Mouse (Mus musculus) embryonic facial prominence, embryonic 15.5 days (tissue): ENCODE data around the gene Tpst1. TPM values are rescaled to one million over a fixed set of nuclear protein-coding genes. Genes with fewer than 3 reads are reported as not detected.
A peak's percentile ranks its signal among the peaks of the same experiment; 100 is the strongest.

Experiments
- ATAC-seq: fragments of 200-750 bp; cut with Nextera tagmentation; 2 replicates; pipeline ENCODE4 v1.8.0; 2017; ENCODE audit warnings: low read depth, moderate TSS enrichment; ENCODE audit not compliant: insufficient number of reproducible peaks, low FRiP score, low TSS enrichment
- H3K27ac ChIP-seq: fragments of 300-500 bp; sonication (generic); replicated peaks from 2 replicates; pipeline ENCODE4 v1.5.1; 2015; ENCODE audit warnings: mild to moderate bottlenecking, inconsistent platforms
- H3K27me3 ChIP-seq: fragments of 300-500 bp; sonication (generic); 2 replicates; pipeline ENCODE4 v1.6.1; 2015; ENCODE audit warnings: inconsistent platforms
- H3K36me3 ChIP-seq: fragments of 300-500 bp; sonication (generic); 2 replicates; pipeline ENCODE4 v1.6.1; 2015; ENCODE audit warnings: mild to moderate bottlenecking, inconsistent platforms
- H3K4me1 ChIP-seq: fragments of 300-500 bp; sonication (generic); 2 replicates; pipeline ENCODE4 v1.6.1; 2015; ENCODE audit warnings: inconsistent platforms
- H3K4me2 ChIP-seq: fragments of 300-500 bp; sonication (generic); replicated peaks from 2 replicates; pipeline ENCODE4 v1.6.1; 2015; ENCODE audit warnings: mild to moderate bottlenecking, inconsistent platforms
- H3K4me3 ChIP-seq: fragments of 300-500 bp; sonication (generic); replicated peaks from 2 replicates; pipeline ENCODE4 v1.5.1; 2015; ENCODE audit warnings: mild to moderate bottlenecking, inconsistent platforms
- H3K9ac ChIP-seq: fragments of 300-500 bp; sonication (generic); 2 replicates; pipeline ENCODE4 v1.6.1; 2015; ENCODE audit warnings: inconsistent platforms
- H3K9me3 ChIP-seq: fragments of 300-500 bp; sonication (generic); replicated peaks from 2 replicates; pipeline ENCODE4 v1.6.1; 2016; ENCODE audit warnings: inconsistent platforms
- WGBS: fragments of 180-500 bp; shearing (Covaris S2); methylation state at CpG from one replicate; pipeline ENCODE4 v1.1.7; 2015; 5-methylcytosine and 5-hydroxymethylcytosine counted together
- polyA plus RNA-seq: library from polyadenylated mRNA; unstranded; fragments of >200 nt; fragmentation: Nextera tagmentation; extraction: Ambion mirVana; gene quantifications from 2 replicates; pipeline ENCODE4 v1.2.1, GENCODE M21; 2015

Gene Tpst1
- polyA plus RNA-seq, 1 experiment from 2014 or later: 99.2 TPM

DNA sequence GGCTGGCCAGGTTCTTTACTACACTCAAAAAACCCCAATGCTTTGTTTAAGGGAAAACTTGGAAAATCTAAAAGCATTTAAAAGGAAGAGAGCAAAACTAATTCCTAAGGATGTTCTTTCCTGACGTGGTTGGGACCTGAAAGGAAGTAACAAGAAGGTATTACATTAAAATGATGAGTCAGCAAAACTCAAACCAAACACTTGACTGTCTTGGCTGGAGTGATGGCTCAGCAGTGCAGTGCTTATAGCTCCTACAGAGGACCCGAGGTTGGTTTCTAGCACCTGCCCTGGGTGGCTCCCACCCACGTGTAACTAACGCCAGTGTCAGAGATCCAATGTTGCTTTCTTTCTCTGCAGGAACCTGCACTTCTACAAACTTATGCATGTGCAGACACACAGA lies 31.9 kb upstream of the Tpst1 start:
- no peak overlapping the region for H3K4me2 ChIP-seq
- no peak for ATAC-seq
- no peaks in the 10 kb centered on the region for H3K4me1 ChIP-seq
- no peak overlapping the region for H3K4me3 ChIP-seq
- H3K9ac ChIP-seq: no peak overlapping the region
- no peaks in the 10 kb centered on the region for H3K9me3 ChIP-seq
- no peak overlapping the region for H3K27ac ChIP-seq
- H3K36me3 ChIP-seq: peaks cover 55% of the 10 kb centered on the region
- no peaks in the 10 kb centered on the region for H3K27me3 ChIP-seq
- 81% methylated on average over 4 of the region's 4 CpGs for WGBS

DNA sequence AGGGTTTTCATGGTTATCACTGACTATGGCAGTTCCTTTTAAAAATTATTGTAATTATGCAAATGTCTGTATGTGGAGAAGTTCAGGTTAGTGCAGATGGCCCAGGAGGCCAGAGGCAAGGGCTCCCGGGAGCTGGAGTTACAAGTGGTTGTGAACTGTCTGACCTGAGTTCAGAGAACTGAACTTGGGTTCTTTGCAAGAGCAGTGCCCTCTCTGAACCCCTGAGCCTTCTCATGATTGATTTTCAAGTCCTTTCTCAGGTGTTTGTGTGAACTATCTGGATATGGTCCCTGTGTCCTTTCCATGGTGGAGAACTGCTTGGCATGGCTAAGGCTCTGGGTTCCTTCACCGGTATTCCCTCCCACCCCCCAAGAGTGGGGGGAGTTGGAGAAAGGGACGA lies 29.4 kb upstream of the Tpst1 start:
- Histone ChIP-seq H3K36me3 (peaks cover 60% of the 10 kb centered on the region), H3K27ac (no peak overlapping the region), H3K9ac (no peak overlapping the region), H3K27me3 (no peaks in the 10 kb centered on the region), H3K4me1 (peaks cover 1% of the 10 kb centered on the region; the same call in 1 of the 2 replicates), H3K4me2 (no peak overlapping the region), H3K9me3 (no peaks in the 10 kb centered on the region), H3K4me3 (no peak overlapping the region)
- 78% methylated on average over 3 of the region's 3 CpGs for WGBS
- no peak for ATAC-seq

GRCm38 (mm10) chr5:130044201-130044695 lies 28.9 kb upstream of the Tpst1 start:
- 68% methylated on average over 7 of the region's 7 CpGs for WGBS
- no peaks in the 10 kb centered on the region for H3K27me3 ChIP-seq
- no peak overlapping the region for H3K9ac ChIP-seq
- no peak for ATAC-seq
- peaks cover 6% of the 10 kb centered on the region for H3K4me1 ChIP-seq
- H3K9me3 ChIP-seq: no peaks in the 10 kb centered on the region
- no peak overlapping the region for H3K4me3 ChIP-seq
- H3K4me2 ChIP-seq: no peak overlapping the region
- H3K36me3 ChIP-seq: peaks cover 60% of the 10 kb centered on the region
- H3K27ac ChIP-seq: no peak overlapping the region

- Histone ChIP-seq H3K27me3 (no peaks in the 10 kb centered on the region), H3K27ac (no peak overlapping the region), H3K36me3 (peaks cover 53% of the 10 kb centered on the region), H3K4me3 (no peak overlapping the region), H3K9ac (no peak overlapping the region), H3K4me1 (peaks cover 12% of the 10 kb centered on the region), H3K9me3 (no peaks in the 10 kb centered on the region), H3K4me2 (no peak overlapping the region)
- no peak for ATAC-seq
- 76% methylated on average over 7 of the region's 7 CpGs for WGBS
Observed at GRCm38 (mm10) chr5:130046100-130046499, 27.0 kb upstream of the Tpst1 start.

- Histone ChIP-seq H3K27me3 (no peaks in the 10 kb centered on the region), H3K9ac (no peak overlapping the region), H3K36me3 (peaks cover 55% of the 10 kb centered on the region), H3K27ac (no peak overlapping the region), H3K9me3 (no peaks in the 10 kb centered on the region), H3K4me3 (no peak overlapping the region), H3K4me1 (peaks cover 12% of the 10 kb centered on the region), H3K4me2 (no peak overlapping the region)
- 80% methylated on average over 10 of the region's 10 CpGs for WGBS
- no peak for ATAC-seq
Observed at GRCm38 (mm10) chr5:130046589-130046988, 26.5 kb upstream of the Tpst1 start.

GRCm38 (mm10) chr5:130047013-130047412 lies 26.1 kb upstream of the Tpst1 start:
- Histone ChIP-seq H3K36me3 (peaks cover 52% of the 10 kb centered on the region), H3K9me3 (no peaks in the 10 kb centered on the region), H3K4me3 (no peak overlapping the region), H3K27ac (no peak overlapping the region), H3K27me3 (no peaks in the 10 kb centered on the region), H3K9ac (no peak overlapping the region), H3K4me2 (no peak overlapping the region), H3K4me1 (peaks cover 12% of the 10 kb centered on the region)
- no peak for ATAC-seq
- 77% methylated on average over 6 of the region's 6 CpGs for WGBS

DNA sequence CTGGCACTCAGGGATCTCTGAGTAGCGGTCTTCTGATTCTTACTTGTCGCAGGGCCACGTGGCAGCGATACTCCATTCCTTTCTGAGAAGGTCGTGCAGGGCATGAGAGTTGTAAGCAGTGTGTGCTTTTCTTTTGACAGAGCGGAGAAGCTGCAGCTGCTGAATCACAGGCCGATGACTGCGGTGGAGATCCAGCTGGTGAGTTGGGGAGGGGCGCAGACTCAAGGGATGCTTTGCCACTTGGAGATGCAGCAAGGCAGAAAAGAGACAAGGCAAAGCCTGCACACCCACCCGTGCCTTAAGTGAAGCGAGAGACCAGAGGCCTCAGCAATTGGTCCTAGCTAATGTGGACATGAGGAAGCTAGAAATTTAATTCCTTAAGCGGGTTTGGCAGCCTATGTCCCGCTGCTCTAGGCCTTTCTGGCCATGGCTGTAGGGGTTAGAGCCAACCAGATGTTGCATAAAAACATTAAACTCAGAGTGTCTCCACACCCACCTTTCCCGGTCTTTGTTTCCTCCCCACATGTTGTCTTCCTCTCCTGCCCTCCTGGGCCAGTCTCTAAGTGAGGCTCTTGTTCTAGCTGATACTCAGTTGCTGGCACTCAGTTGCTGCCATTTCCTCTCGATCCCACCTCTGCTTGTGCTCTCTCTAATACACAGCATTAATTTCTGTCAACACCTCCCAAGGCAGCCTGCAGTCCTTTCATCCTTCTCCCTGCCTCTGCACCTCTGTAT lies 24.2 kb upstream of the Tpst1 start:
- no peak overlapping the region for H3K4me2 ChIP-seq
- no peak overlapping the region; the same call in 1 of the 2 replicates for H3K9ac ChIP-seq
- 76% methylated on average over 15 of the region's 15 CpGs for WGBS
- H3K9me3 ChIP-seq: no peaks in the 10 kb centered on the region
- peaks cover 39% of the 10 kb centered on the region for H3K36me3 ChIP-seq
- no peak for ATAC-seq
- H3K4me3 ChIP-seq: no peak overlapping the region
- H3K27ac ChIP-seq: peak overlapping the region; percentile 58
- no peaks in the 10 kb centered on the region for H3K27me3 ChIP-seq
- peaks cover 12% of the 10 kb centered on the region for H3K4me1 ChIP-seq

GRCm38 (mm10) chr5:130050416-130050815 lies 22.7 kb upstream of the Tpst1 start:
- ATAC-seq: no peak
- Histone ChIP-seq H3K9ac (no peak overlapping the region), H3K9me3 (no peaks in the 10 kb centered on the region), H3K27me3 (no peaks in the 10 kb centered on the region), H3K4me2 (no peak overlapping the region), H3K4me3 (no peak overlapping the region), H3K27ac (no peak overlapping the region), H3K36me3 (peaks cover 35% of the 10 kb centered on the region), H3K4me1 (peaks cover 12% of the 10 kb centered on the region)
- WGBS: 48% methylated on average over 6 of the region's 6 CpGs

DNA sequence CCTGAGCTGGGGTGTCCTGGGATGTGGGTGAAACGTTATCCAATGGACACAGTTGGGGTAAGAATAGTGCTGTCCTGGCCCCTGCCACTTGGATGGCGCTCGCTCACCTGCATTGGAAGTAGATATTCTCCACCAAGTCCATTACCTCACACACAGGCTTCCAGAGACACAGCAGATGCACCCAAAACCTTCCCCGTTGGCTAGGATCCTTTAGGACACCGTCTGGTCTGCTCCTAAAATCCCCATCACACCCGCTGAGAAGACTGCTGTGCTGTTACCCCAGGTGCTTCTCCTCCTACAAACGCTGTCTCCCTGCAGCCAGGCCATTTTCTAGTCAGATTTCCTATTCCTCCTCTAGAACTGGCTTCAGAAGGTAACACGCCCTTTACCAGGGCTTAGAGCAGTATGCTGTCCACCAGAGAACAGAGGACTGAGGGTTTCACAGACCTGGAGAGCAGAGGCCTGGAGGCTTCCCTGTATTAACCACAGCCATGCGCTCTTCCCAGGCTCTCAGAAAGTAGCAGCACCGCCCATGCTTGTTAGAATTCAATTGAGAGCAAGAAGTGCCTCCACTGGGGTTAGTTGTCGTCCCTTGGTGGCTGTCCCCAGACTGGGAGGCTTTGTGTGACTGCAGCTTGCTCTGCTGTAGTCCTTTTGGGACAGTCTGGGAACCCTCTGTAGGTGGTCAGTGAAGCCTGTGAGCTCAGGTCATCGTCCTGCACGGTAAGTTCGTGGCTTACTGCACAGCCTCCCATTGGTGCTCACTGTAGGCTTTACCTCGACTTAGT lies 21.9 kb upstream of the Tpst1 start:
- Histone ChIP-seq H3K4me2 (no peak overlapping the region), H3K9ac (no peak overlapping the region), H3K36me3 (peaks cover 34% of the 10 kb centered on the region), H3K4me3 (no peak overlapping the region), H3K9me3 (no peaks in the 10 kb centered on the region), H3K27ac (no peak overlapping the region), H3K27me3 (no peaks in the 10 kb centered on the region), H3K4me1 (peaks cover 12% of the 10 kb centered on the region)
- 81% methylated on average over 15 of the region's 15 CpGs for WGBS
- no peak for ATAC-seq

DNA sequence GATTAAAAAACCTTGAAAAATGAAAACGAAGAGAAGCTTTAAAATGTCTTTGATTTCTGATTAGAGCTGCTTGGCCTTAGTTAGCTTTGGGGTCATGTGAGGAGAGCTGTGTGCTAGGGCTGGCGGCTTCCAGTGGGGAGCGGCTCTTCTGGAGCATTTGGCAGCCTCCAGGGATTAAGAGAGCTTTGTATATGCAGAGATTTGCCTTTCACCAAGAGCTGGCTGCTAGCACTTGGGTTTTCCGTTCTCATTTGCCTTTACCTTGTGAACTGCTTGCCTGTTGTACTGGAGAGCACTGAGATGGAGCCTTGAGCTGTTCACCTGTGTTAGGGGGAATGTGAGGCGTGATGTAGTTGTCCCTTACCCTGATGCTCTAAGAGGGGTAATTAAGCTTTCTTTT lies 20.6 kb upstream of the Tpst1 start:
- WGBS: 60% methylated on average over 5 of the region's 5 CpGs
- Histone ChIP-seq H3K9me3 (no peaks in the 10 kb centered on the region), H3K36me3 (peaks cover 21% of the 10 kb centered on the region), H3K4me3 (no peak overlapping the region), H3K27me3 (no peaks in the 10 kb centered on the region), H3K9ac (no peak overlapping the region), H3K27ac (no peak overlapping the region), H3K4me2 (no peak overlapping the region), H3K4me1 (peaks cover 12% of the 10 kb centered on the region)
- no peak for ATAC-seq

DNA sequence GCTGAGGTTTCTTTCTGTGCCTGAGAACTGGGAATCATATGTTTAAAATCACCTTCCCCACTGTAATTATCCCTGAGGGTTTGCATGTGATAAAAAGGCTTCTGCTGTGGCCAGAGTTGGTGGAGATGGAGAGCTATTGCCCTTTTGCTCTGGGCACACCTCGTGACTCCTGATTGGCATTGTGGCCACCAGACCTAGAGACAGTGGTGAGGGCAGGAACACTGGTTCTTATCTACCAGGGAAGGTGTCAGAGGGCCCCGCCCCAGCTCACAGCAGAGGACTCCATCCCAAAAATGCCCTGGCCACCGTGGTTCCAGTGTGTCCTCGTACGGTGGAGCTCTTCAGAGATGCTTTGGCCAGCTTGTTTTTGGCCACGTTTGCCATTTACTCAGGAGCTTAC lies 20.2 kb upstream of the Tpst1 start:
- Histone ChIP-seq H3K4me2 (no peak overlapping the region), H3K36me3 (peaks cover 19% of the 10 kb centered on the region), H3K4me3 (no peak overlapping the region), H3K9ac (no peak overlapping the region), H3K4me1 (peaks cover 12% of the 10 kb centered on the region), H3K27ac (no peak overlapping the region), H3K27me3 (no peaks in the 10 kb centered on the region), H3K9me3 (no peaks in the 10 kb centered on the region)
- WGBS: 90% methylated on average over 6 of the region's 6 CpGs
- ATAC-seq: no peak
